Mouse (Mus musculus) CH12.LX (cell line): ENCODE results near the gene Serinc4. TPM values are rescaled to one million over a fixed set of nuclear protein-coding genes. Genes with fewer than 3 reads are reported as not detected.

Experiments used
- DNase-seq: peaks from one replicate; pipeline ENCODE4 v3.0.0-alpha.2; 2013; ENCODE audit errors: extremely low read depth
- H3K27ac ChIP-seq: 2 replicates; pipeline ENCODE4 v1.5.1; 2012; ENCODE audit warnings: low read depth, mild to moderate bottlenecking, control low read depth, moderate library complexity; ENCODE audit not compliant: insufficient read depth
- H3K27me3 ChIP-seq: replicated peaks from 2 replicates; pipeline ENCODE3; 2012; ENCODE audit warnings: inconsistent platforms
- H3K36me3 ChIP-seq, 2 experiments: replicated peaks in 1 of 2; 2 replicates each; pipeline versions ENCODE3 to v1.6.1; 2012; ENCODE audit warnings: inconsistent platforms in 1 of 2, low read length in 1 of 2, mild to moderate bottlenecking in 1 of 2, mixed read lengths in 1 of 2, moderate library complexity in 1 of 2; ENCODE audit not compliant: control insufficient read depth in 1 of 2, insufficient read depth in 1 of 2
- H3K4me1 ChIP-seq, 2 experiments: 2 replicates each; pipeline ENCODE4 v1.6.1; 2012; ENCODE audit warnings: inconsistent platforms in 1 of 2, moderate library complexity in 1 of 2; ENCODE audit not compliant: insufficient read depth in 2 of 2, control insufficient read depth in 1 of 2
- H3K4me2 ChIP-seq: 2 replicates; pipeline ENCODE4 v1.6.1; 2012; ENCODE audit warnings: low read depth, mild to moderate bottlenecking, control low read depth; ENCODE audit not compliant: poor library complexity, insufficient read depth, severe bottlenecking
- H3K4me3 ChIP-seq, 3 experiments: fragments of 150-350 bp in 1 of 3; sonication (generic) in 1 of 3; replicated peaks in 1 of 3; 2 replicates each; pipeline versions ENCODE3 to v1.5.1; 2011 to 2012; ENCODE audit warnings: low read depth in 2 of 3, low read length in 2 of 3, mild to moderate bottlenecking in 2 of 3, moderate library complexity in 2 of 3, control low read depth in 1 of 3, improper control_type of control experiment in 1 of 3, inconsistent platforms in 1 of 3, mixed read lengths in 1 of 3; ENCODE audit not compliant: poor library complexity in 1 of 3
- H3K79me2 ChIP-seq: replicated peaks from 2 replicates; pipeline ENCODE4 v1.6.1; 2012; ENCODE audit warnings: mild to moderate bottlenecking, moderate library complexity; ENCODE audit not compliant: control insufficient read depth, poor library complexity, insufficient read depth, severe bottlenecking; ENCODE audit errors: extremely low read depth
- H3K9ac ChIP-seq: 2 replicates; pipeline ENCODE4 v1.6.1; 2012; ENCODE audit warnings: low read depth, mild to moderate bottlenecking, control low read depth, moderate library complexity; ENCODE audit not compliant: insufficient read depth
- H3K9me3 ChIP-seq: replicated peaks from 2 replicates; pipeline ENCODE3; 2012; ENCODE audit warnings: low read length, inconsistent platforms, mixed read lengths
- BHLHE40 ChIP-seq: IDR thresholded peaks from 2 replicates; pipeline ENCODE4 v1.6.1; 2011; ENCODE audit warnings: mild to moderate bottlenecking, low read depth, low read length, improper control_type of control experiment
- CHD1 ChIP-seq: IDR thresholded peaks from 2 replicates; pipeline ENCODE4 v1.6.1; 2012; ENCODE audit warnings: low read depth, low read length, improper control_type of control experiment, inconsistent platforms
- CHD2 ChIP-seq: IDR thresholded peaks from 2 replicates; pipeline ENCODE4 v1.6.1; 2011; ENCODE audit warnings: low read length, improper control_type of control experiment
- CTCF ChIP-seq, 2 experiments: IDR thresholded peaks in 1 of 2; conservative IDR thresholded peaks in 1 of 2; 2 replicates each; pipeline ENCODE4 v1.5.1; 2011 to 2012; ENCODE audit warnings: low read depth in 2 of 2, low read length in 2 of 2, improper control_type of control experiment in 1 of 2, inconsistent platforms in 1 of 2, mild to moderate bottlenecking in 1 of 2, moderate library complexity in 1 of 2
- E2F4 ChIP-seq: IDR thresholded peaks from 2 replicates; pipeline ENCODE4 v1.6.1; 2011; ENCODE audit warnings: low read depth, low read length, improper control_type of control experiment; ENCODE audit not compliant: insufficient replicate concordance
- JUND ChIP-seq: conservative IDR thresholded peaks from 2 replicates; pipeline ENCODE4 v1.6.1; 2011; ENCODE audit warnings: low read depth, low read length, improper control_type of control experiment
- KAT2A ChIP-seq: IDR thresholded peaks from 2 replicates; pipeline ENCODE4 v1.6.1; 2012; ENCODE audit warnings: low read length, improper control_type of control experiment, inconsistent platforms; ENCODE audit not compliant: insufficient replicate concordance
- MAFK ChIP-seq: IDR thresholded peaks from 2 replicates; pipeline ENCODE4 v1.6.1; 2011; ENCODE audit warnings: low read length, improper control_type of control experiment; ENCODE audit not compliant: insufficient replicate concordance
- MEF2A ChIP-seq: IDR thresholded peaks from 2 replicates; pipeline ENCODE4 v1.6.1; 2014; ENCODE audit warnings: low read depth, mild to moderate bottlenecking, inconsistent platforms, low read length, improper control_type of control experiment, borderline replicate concordance
- NRF1 ChIP-seq: IDR thresholded peaks from 2 replicates; pipeline ENCODE4 v1.6.1; 2014; ENCODE audit warnings: low read depth, mild to moderate bottlenecking, inconsistent platforms, low read length, improper control_type of control experiment, moderate library complexity
- PAX5 ChIP-seq: IDR thresholded peaks from 2 replicates; pipeline ENCODE4 v1.6.1; 2012; ENCODE audit warnings: low read length, inconsistent platforms, mixed read lengths
- RAD21 ChIP-seq: IDR thresholded peaks from 2 replicates; pipeline ENCODE4 v1.6.1; 2011; ENCODE audit warnings: low read depth, mild to moderate bottlenecking, low read length, improper control_type of control experiment, moderate library complexity
- RCOR1 ChIP-seq: conservative IDR thresholded peaks from 2 replicates; pipeline ENCODE4 v1.6.1; 2012; ENCODE audit warnings: low read depth, mild to moderate bottlenecking, inconsistent platforms, low read length, improper control_type of control experiment
- SIN3A ChIP-seq: IDR thresholded peaks from 2 replicates; pipeline ENCODE4 v1.6.1; 2012; ENCODE audit warnings: low read length, improper control_type of control experiment, inconsistent platforms
- SMC3 ChIP-seq: IDR thresholded peaks from 2 replicates; pipeline ENCODE4 v1.6.1; 2011; ENCODE audit warnings: low read depth, low read length, improper control_type of control experiment
- UBTF ChIP-seq: IDR thresholded peaks from 2 replicates; pipeline ENCODE4 v1.6.1; 2012; ENCODE audit warnings: low read depth, mild to moderate bottlenecking, inconsistent platforms, low read length, improper control_type of control experiment, moderate library complexity
- ZC3H11A ChIP-seq: IDR thresholded peaks from 2 replicates; pipeline ENCODE4 v1.6.1; 2012; ENCODE audit warnings: low read depth, mild to moderate bottlenecking, inconsistent platforms, low read length, improper control_type of control experiment
- ZKSCAN1 ChIP-seq: IDR thresholded peaks from 2 replicates; pipeline ENCODE4 v1.6.1; 2012; ENCODE audit warnings: low read depth, inconsistent platforms, low read length, improper control_type of control experiment, borderline replicate concordance
- ZMIZ1 ChIP-seq: IDR thresholded peaks from 2 replicates; pipeline ENCODE4 v1.6.1; 2012; ENCODE audit warnings: low read depth, mild to moderate bottlenecking, inconsistent platforms, low read length, improper control_type of control experiment
- ZNF384 ChIP-seq: IDR thresholded peaks from 2 replicates; pipeline ENCODE4 v1.6.1; 2012; ENCODE audit warnings: low read depth, low read length, improper control_type of control experiment, inconsistent platforms
- dilution Hi-C: fragments of 300-500 bp; cut with MboI; formaldehyde crosslinking; loops from 2 replicates; pipeline ENCODE4 v1.14.3; 2020; ENCODE audit warnings: low sequenced_read_pairs; ENCODE audit not compliant: extremely low pct_unique_long_range_greater_than_20kb, extremely low pct_ligation_motif_present
- in situ Hi-C: fragments of 300-500 bp; cut with MboI; formaldehyde crosslinking; loops from 3 replicates; pipeline ENCODE4 v1.14.3; 2019; ENCODE audit warnings: low sequenced_read_pairs, low pct_ligation_motif_present, low pct_unique_long_range_greater_than_20kb, mixed read lengths
- polyA plus RNA-seq: library from polyadenylated mRNA; unstranded; fragments of >175 nt; gene quantifications from 2 replicates; pipeline ENCODE4 v1.2.1, GENCODE M21; 2012; ENCODE audit warnings: low read depth; ENCODE audit not compliant: insufficient read length
- total RNA-seq, 2 experiments: library from RNA; depleted of rRNA; stranded (reverse); fragments of 300-350 nt in 1 of 2; fragments of >200 nt in 1 of 2; gene quantifications; 2 replicates each; pipeline ENCODE4 v1.2.3; 2012 to 2014

The Serinc4 gene
- total and polyA plus RNA-seq, 3 experiments: 0.17 to 0.89 (median 0.29) TPM

DNA sequence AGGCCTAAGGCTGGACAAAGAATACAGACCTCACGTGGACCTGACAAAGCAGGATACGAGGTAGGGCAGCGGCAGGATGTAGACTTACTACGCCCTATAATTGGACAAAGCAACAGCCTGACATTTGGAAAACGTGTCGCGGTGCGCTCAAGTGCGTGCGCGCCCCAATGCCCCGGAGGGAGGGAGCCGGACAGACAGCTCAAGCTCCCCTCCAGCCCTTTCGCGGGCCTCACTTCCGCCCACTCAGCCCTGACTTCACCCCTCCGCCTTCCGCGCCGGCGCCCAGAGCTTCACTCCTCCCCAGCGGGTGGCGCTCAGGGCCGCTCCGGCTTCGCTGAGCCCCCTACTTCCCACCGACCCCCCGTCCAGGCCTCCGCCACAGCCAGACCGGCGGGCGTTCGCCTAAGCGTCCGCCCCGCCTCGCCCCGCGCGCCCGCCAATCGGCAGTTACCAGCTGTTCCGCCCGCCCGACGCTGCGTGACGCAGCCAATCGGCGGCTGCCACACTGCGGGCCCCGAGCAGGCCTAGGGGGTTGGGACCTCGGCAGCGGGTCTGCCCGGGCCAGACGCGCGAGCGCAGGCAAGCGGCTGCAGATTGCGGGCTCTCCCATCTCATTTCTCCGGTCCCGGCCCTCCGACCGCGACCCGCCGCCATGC is 43.1 kb downstream of the Serinc4 start, which contains the start of the genes Pdia3 and Catsper2 (continued):
- TF ChIP-seq UBTF (peak; percentile 70), CHD2 (peak; percentile 53; the same call in 1 of the 2 replicates), MEF2A (no peak)

- peak overlapping the region; percentile 78 to 96 (median 79) for H3K4me3 ChIP-seq
- H3K27me3 ChIP-seq: no peaks in the 10 kb centered on the region
- dilution Hi-C loops: no loop called here
- H3K4me1 ChIP-seq: peaks cover 0 to 35% of the 10 kb centered on the region in 2 experiments; a peak in 3 of 4 replicates
- H3K4me2 ChIP-seq: peak overlapping the region; percentile 37
- H3K9ac ChIP-seq: peak overlapping the region; percentile 65
- peak; percentile 42 for DNase-seq
- H3K36me3 ChIP-seq: peaks cover 5 to 21% of the 10 kb centered on the region in 2 experiments
- TF ChIP-seq ZMIZ1 (no peak), ZNF384 (peak; percentile 92), CHD1 (peak; percentile 73; the same call in 1 of the 2 replicates)
- H3K9me3 ChIP-seq: no peaks in the 10 kb centered on the region
- H3K27ac ChIP-seq: peak overlapping the region; percentile 72
- peaks cover 41% of the 10 kb centered on the region for H3K79me2 ChIP-seq
- in situ Hi-C loops: no loop called here
Measured at GRCm38 (mm10) chr2:121412843-121413386, 43.7 kb downstream of the Serinc4 start.

DNA sequence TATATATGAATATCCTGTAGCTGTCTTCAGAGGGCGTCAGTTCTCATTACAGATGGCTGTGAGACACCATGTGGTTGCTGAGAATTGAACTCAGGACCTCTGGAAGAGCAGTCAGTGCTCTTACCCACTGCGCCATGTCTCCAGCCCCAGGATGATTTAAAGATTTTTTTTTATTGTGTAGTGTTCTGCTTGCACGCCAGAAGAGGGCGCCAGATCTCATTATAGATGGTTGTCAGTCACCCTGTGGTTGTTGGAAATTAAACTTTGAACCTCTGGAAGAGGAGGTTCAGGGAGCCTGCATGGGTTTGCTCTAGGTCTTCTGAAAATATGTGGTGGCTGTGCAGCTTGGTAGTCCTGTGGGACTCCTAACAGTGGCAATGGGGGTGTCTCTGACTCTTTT is 48.4 kb downstream of the Serinc4 start:
- no peaks in the 10 kb centered on the region; the same call in 1 of the 2 replicates for H3K79me2 ChIP-seq
- no peaks in the 10 kb centered on the region for H3K27me3 ChIP-seq
- DNase-seq: peak; percentile 72
- TF ChIP-seq ZKSCAN1 (no peak), NRF1 (no peak), ZMIZ1 (no peak), ZNF384 (peak; percentile 82), SIN3A (no peak), RAD21 (peak; percentile 52), RCOR1 (no peak), ZC3H11A (no peak), CHD2 (no peak), UBTF (no peak), PAX5 (no peak), SMC3 (peak; percentile 55), JUND (no peak), CTCF (conservative IDR thresholded peaks at IDR 0.05 in 1 of 2, IDR thresholded peaks at IDR 0.05 in 1 of 2; ENCODE audit: low read depth in 2 of 2, low read length in 2 of 2) (peak; percentile 44 to 70; a peak in 3 of 4 replicates), BHLHE40 (no peak), E2F4 (no peak), MAFK (no peak), KAT2A (no peak)
- peaks cover 0 to 5% of the 10 kb centered on the region in 2 experiments; a peak in 2 of 4 replicates for H3K4me1 ChIP-seq
- no peak overlapping the region for H3K27ac ChIP-seq
- no peak overlapping the region for H3K4me3 ChIP-seq
- dilution Hi-C loops: no loop called here
- peaks cover 0 to 7% of the 10 kb centered on the region in 2 experiments for H3K36me3 ChIP-seq
- in situ Hi-C loops: no loop called here
- H3K9ac ChIP-seq: no peak overlapping the region
- H3K9me3 ChIP-seq: no peaks in the 10 kb centered on the region
- H3K4me2 ChIP-seq: no peak overlapping the region
